Mouse (Mus musculus): Measurements from ENCODE around the gene H2-Q6.
"Not testable (repeated sequence)": the region's sequence is repeated elsewhere in the genome, so short reads cannot be mapped to it uniquely, and the experiment has no call there.

Gene H2-Q6

DNA sequence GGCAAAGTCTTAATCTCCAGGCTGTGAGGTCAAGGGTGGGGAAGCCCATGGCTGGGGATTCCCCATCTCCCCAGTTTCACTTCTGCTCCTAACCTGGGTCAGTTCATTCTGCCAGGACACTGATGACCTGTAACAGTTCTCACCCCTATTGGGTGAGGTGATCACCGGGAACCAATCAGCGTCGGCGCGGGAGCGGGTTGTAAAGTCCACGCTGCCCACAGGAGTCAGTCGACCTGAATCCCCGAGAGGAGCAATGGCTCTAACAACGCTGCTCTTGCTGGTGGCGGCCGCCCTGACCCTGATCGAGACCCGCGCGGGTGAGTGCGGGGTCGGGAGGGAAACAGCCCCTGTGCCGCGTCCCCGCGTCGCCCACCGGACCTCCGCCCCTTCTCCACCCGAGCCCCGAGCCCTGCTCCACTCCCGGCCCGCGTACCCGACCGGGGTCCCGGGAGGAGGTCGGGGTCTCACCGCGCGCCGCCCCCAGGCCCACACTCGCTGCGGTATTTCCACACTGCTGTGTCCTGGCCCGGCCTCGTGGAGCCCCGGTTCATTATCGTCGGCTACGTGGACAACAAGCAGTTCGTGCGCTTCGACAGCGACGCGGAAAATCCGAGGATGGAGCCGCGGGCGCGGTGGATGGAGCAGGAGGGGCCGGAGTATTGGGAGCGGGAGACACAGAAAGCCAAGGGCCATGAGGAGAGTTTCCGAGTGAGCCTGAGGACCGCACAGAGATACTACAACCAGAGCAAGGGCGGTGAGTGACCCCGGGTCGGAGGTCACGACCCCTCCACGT lies at the start of gene H2-Q6:
Gene H2-Q6 (plus strand): TSS at position 227 of the 793 bp plus-strand sequence.
- peak; percentile 46 for DNase-seq (ENCODE audit: low spot score in 2 of 2)

DNA sequence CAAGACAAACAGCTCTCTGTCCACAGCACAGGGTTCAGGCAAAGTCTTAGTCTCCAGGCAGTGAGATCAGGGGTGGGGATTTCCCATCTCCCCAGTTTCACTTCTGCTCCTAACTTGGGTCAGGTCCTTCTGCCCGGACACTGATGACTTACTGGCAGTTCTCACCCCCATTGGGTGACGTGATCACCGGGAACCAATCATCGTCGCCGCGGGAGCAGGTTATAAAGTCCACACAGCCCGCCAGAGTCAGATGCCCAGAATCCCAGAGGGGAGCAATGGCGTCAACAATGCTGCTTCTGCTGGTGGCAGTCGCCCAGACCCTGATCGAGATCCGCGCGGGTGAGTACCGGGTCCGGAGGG lies 45.3 kb upstream of the H2-Q6 start, which contains the start of gene H2-Q4:
Gene H2-Q4 (plus strand): TSS at position 249 of the 360 bp plus-strand sequence.
- DNase-seq (ENCODE audit: low spot score in 2 of 2): peak; percentile 89 to 92

- peak; percentile 11 to 62 for DNase-seq (ENCODE audit: low spot score in 2 of 2)
Observed at GRCm38 (mm10) chr17:35379729-35380451, 44.8 kb upstream of the H2-Q6 start.

DNA sequence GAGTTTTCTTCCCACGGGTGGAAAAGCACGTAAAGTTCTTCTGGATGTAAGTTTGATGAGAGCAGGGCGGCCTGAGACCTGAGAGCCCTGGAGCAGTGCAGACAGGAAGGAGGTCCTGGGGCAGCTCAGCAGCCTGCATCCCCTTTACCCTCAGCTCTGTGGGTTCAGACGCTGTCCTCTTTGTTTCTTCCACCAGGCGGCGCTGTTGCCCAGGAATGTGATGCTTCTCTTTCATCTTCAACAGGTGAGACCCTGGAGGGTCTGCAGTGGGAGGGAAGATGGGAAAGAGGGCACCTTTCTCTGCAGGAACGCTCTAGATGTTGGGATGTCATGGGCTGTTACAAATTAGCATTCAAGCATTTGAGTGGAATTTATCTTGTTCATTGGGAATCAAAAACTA lies 34.9 kb upstream of the H2-Q6 start:
- DNase-seq (ENCODE audit: low spot score in 2 of 2): not testable (repeated sequence)

GRCm38 (mm10) chr17:35392671-35393070 lies 32.0 kb upstream of the H2-Q6 start:
- DNase-seq (ENCODE audit: low spot score in 2 of 2): not testable (repeated sequence)

DNA sequence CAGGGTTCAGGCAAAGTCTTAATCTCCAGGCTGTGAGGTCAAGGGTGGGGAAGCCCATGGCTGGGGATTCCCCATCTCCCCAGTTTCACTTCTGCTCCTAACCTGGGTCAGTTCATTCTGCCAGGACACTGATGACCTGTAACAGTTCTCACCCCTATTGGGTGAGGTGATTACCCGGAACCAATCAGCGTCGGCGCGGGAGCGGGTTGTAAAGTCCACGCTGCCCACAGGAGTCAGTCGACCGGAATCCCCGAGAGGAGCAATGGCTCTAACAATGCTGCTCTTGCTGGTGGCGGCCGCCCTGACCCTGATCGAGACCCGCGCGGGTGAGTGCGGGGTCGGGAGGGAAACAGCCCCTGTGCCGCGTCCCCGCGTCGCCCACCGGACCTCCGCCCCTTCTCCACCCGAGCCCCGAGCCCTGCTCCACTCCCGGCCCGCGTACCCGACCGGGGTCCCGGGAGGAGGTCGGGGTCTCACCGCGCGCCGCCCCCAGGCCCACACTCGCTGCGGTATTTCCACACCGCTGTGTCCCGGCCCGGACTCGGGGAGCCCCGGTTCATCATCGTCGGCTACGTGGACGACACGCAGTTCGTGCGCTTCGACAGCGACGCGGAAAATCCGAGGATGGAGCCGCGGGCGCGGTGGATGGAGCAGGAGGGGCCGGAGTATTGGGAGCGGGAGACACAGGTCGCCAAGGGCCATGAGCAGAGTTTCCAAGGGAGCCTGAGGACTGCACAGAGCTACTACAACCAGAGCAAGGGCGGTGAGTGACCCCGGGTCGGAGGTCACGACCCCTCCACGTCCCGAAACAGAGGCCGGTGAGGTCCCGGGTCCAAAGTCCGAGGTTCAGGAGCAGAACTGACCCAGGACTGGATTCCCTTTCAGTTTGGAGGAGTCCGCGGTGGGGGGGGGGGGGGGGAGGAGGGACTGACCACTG lies 30.5 kb upstream of the H2-Q6 start:
- DNase-seq (ENCODE audit: low spot score in 2 of 2): not testable (repeated sequence)

- not testable (repeated sequence) for DNase-seq (ENCODE audit: low spot score in 2 of 2)
Observed at GRCm38 (mm10) chr17:35396956-35397355, 27.7 kb upstream of the H2-Q6 start.

DNA sequence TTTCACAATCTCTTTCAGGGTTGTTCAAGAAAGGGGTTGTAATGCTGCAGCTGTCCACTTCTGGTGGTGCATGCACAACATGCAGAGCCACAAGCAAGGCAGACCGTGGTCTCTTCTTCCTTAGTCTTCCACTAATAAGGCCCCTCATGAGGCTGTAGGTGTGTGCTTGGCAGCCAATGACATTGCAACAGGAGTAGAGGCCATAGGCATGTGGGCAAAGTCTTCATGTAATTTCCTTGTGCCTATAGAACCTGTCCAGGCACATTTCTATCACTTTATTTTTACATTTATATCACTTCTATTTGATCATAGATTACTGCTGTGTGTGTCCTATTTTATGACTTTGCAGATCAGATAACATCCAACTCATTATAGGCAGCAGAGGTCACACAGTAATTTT lies 11.6 kb upstream of the H2-Q6 start:
- not testable (repeated sequence) for DNase-seq (ENCODE audit: low spot score in 2 of 2)

- not testable (repeated sequence) for DNase-seq (ENCODE audit: low spot score in 2 of 2)
Observed at GRCm38 (mm10) chr17:35415273-35416129, 9.1 kb upstream of the H2-Q6 start.

- no peak for DNase-seq (ENCODE audit: low spot score in 2 of 2)
Observed at GRCm38 (mm10) chr17:35418772-35419171, 5.9 kb upstream of the H2-Q6 start.

DNA sequence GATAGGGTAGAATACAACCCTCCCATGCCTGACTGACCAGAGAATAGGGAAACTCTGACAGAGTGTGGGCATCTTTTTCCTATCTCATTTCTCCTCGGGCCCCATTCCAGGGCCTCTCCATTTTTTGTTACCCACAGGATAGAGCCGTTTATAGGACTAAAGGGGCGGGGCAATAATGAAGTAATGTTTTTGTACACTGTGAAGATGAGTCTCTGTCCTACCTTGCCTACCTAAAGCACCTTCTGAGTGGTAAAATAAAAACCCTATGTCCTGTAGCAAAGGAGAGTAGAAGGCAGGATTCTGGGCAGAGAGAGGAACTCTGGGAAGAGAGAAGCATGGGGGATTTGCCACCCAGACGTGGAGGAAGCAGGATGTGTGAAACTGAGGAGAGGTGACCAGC lies 5.1 kb upstream of the H2-Q6 start:
- not testable (repeated sequence) for DNase-seq (ENCODE audit: low spot score in 2 of 2)

DNA sequence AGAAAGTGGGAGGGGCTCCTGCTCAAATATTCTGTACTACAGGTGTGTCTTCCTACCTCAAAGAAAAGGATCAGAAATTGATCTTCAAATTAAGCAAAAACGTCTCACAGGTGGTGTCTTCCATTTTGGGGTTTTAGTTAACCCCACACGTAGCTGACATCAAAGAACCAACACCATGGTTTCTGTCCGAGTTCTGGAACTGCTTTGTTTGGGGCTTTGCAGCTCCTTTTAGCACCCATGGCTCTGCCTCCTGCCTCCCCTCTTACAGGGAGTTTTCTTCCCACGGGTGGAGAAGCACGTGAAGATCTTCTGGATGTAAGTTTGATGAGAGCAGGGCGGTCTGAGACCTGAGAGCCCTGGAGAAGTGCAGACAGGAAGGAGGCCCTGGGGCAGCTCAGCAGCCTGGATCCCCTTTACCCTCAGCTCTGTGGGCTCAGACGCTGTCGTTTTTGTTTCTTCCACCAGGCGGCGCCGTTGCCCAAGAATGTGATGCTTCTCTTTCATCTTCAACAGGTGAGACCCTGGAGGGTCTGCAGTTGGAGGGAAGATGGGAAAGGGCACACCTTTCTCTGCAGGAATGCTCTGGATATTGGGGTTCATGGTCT lies 4.3 kb upstream of the H2-Q6 start:
- peak in 1 of 2 experiments; percentile 40 for DNase-seq (ENCODE audit: low spot score in 2 of 2)

DNA sequence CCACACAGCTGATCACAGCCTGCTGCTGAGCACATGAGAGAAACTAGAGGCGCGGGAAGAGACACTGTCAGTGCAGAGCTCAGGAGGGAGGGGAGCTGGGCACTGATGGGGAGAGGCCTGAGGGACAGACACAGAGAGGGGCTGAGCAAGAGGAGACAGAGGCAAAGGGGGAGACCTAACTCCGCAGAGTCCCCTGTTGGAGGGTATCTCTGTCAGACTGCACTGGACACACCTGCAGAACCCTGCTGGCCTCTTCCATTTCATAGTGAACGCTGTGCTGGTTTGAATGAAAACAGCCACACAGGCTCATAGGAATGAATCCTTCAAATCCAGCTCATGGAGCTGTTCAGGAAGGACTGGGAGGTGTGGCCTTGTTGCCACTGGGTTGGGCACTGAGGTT lies 3.3 kb upstream of the H2-Q6 start:
- not testable (repeated sequence) for DNase-seq (ENCODE audit: low spot score in 2 of 2)

- DNase-seq (ENCODE audit: low spot score in 2 of 2): not testable (repeated sequence)
Observed at GRCm38 (mm10) chr17:35422360-35422759, 2.3 kb upstream of the H2-Q6 start.

GRCm38 (mm10) chr17:35423131-35423810 lies 1.4 kb upstream of the H2-Q6 start:
- not testable (repeated sequence) for DNase-seq (ENCODE audit: low spot score in 2 of 2)

DNA sequence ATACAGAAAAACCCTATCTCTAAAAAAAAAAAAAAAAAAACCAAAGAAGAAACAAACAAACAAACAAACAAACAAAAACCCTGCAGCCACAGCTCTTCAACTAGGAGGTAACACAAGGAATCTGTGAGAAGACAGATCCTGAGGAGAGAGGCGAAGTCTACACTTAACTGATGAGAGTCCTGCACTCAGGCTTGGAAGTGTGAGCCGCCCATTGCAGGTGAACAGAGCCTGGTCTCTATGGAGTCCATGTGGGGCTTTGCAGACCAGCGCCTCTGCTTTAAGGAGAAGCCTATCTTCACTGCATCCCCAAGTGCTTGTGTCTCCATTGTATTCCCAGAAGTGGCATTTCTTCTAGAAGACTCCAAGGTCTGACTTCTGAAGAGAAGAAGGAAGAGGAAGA lies 544 bp upstream of the H2-Q6 start:
- DNase-seq (ENCODE audit: low spot score in 2 of 2): not testable (repeated sequence)

- DNase-seq (ENCODE audit: low spot score in 2 of 2): not testable (repeated sequence)
Observed at GRCm38 (mm10) chr17:35425474-35425873, 824 bp downstream of the H2-Q6 start.

GRCm38 (mm10) chr17:35428883-35429282 lies 4.2 kb downstream of the H2-Q6 start:
- not testable (repeated sequence) for DNase-seq (ENCODE audit: low spot score in 2 of 2)

GRCm38 (mm10) chr17:35430671-35431070 lies 6.0 kb downstream of the H2-Q6 start:
- DNase-seq (ENCODE audit: low spot score in 2 of 2): not testable (repeated sequence)

DNA sequence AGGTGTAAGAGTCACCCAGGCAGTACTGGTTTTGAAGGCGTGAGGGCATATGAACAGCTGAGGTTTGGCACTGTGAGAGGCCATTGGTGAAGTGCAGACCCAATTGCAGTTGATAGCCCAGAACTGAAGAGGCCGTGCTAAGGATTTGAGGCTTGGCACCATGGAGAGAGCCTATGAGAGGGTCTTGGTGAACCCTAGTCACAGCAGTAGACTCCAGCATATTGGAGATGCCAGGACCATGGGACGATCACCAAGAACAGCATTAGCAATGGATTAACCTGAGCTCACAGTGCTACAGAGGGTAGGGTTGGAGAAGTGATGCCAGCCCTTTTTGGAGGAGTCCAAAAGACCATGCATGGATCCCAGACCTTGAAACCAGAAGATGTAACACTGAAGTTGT lies 7.5 kb downstream of the H2-Q6 start:
- DNase-seq (ENCODE audit: low spot score in 2 of 2): not testable (repeated sequence)
